Mouse (Mus musculus) hindbrain, postnatal 0 days (tissue): ENCODE data around the gene Ccl12. TPM values are rescaled to one million over a fixed set of nuclear protein-coding genes. Genes with fewer than 3 reads are reported as not detected.

Experiments
- ATAC-seq: fragments of 200-750 bp; cut with Nextera tagmentation; 2 replicates; pipeline ENCODE4 v1.8.0; 2017; ENCODE audit warnings: mild to moderate bottlenecking, moderate TSS enrichment, moderate library complexity
- DNase-seq: peaks from one replicate; pipeline ENCODE4 v3.0.0-alpha.2; 2015; ENCODE audit warnings: low spot score
- H3K27ac ChIP-seq: fragments of 300-500 bp; sonication (generic); 2 replicates; pipeline ENCODE4 v1.5.1; 2014; ENCODE audit warnings: mild to moderate bottlenecking
- H3K27me3 ChIP-seq: fragments of 300-500 bp; sonication (generic); 2 replicates; pipeline ENCODE4 v1.6.1; 2014; ENCODE audit warnings: low read length, mixed read lengths; ENCODE audit not compliant: insufficient read depth
- H3K36me3 ChIP-seq: fragments of 300-500 bp; sonication (generic); 2 replicates; pipeline ENCODE4 v1.6.1; 2014; ENCODE audit warnings: low read length, mixed read lengths; ENCODE audit not compliant: insufficient read depth
- H3K4me1 ChIP-seq: fragments of 300-500 bp; sonication (generic); 2 replicates; pipeline ENCODE4 v1.6.1; 2014; ENCODE audit warnings: antibody characterized with exemption, low read length, mixed read lengths; ENCODE audit not compliant: insufficient read depth
- H3K4me2 ChIP-seq: fragments of 300-500 bp; sonication (generic); 2 replicates; pipeline ENCODE4 v1.6.1; 2014; ENCODE audit warnings: low read depth, mild to moderate bottlenecking, low read length, moderate library complexity, mixed read lengths
- H3K4me3 ChIP-seq: fragments of 300-500 bp; sonication (generic); 2 replicates; pipeline ENCODE4 v1.5.1; 2014; ENCODE audit warnings: low read length
- H3K9ac ChIP-seq: fragments of 300-500 bp; sonication (generic); replicated peaks from 2 replicates; pipeline ENCODE4 v1.6.1; 2014; ENCODE audit warnings: mild to moderate bottlenecking, low read length, moderate library complexity, mixed read lengths
- H3K9me3 ChIP-seq: fragments of 300-500 bp; sonication (generic); 2 replicates; pipeline ENCODE4 v1.6.1; 2016; ENCODE audit warnings: low read length, mixed read lengths
- CTCF ChIP-seq: IDR thresholded peaks from 2 replicates; pipeline ENCODE4 v1.5.1; 2016; ENCODE audit warnings: antibody characterized with exemption, control low read depth, low read depth
- WGBS: fragments of 180-500 bp; shearing (Covaris S2); extraction: QIAGEN DNeasy Blood & Tissue Kit; methylation state at CpG from one replicate; pipeline ENCODE4 v1.1.7; 2014; 5-methylcytosine and 5-hydroxymethylcytosine counted together
- polyA plus RNA-seq: library from polyadenylated mRNA; unstranded; fragments of >200 nt; fragmentation: Nextera tagmentation; extraction: Ambion mirVana; gene quantifications from 2 replicates; pipeline ENCODE4 v1.2.1, GENCODE M21; 2015
- total RNA-seq: library from RNA; depleted of rRNA; stranded (reverse); fragments of >200 nt; gene quantifications from 2 replicates; pipeline ENCODE4 v1.2.3, GENCODE M21; 2014

Gene Ccl12
- total and polyA plus RNA-seq, 2 experiments from 2014 or later: 0.52 to 7.7 TPM

GRCm38 (mm10) chr11:82072374-82072773 is 29.3 kb upstream of the Ccl12 start:
- WGBS: 92% methylated on average over 1 of the region's 1 CpGs
- no peak overlapping the region for H3K4me2 ChIP-seq
- TF ChIP-seq CTCF: 0 out of 2 replicates have a peak, but pooled peaks have one; percentile 13
- H3K9me3 ChIP-seq: no peaks in the 10 kb centered on the region
- no peak overlapping the region for H3K27ac ChIP-seq
- ATAC-seq: no peak
- H3K4me3 ChIP-seq: no peak overlapping the region
- no peaks in the 10 kb centered on the region for H3K36me3 ChIP-seq
- H3K4me1 ChIP-seq: no peaks in the 10 kb centered on the region
- no peak overlapping the region for H3K9ac ChIP-seq
- no peaks in the 10 kb centered on the region for H3K27me3 ChIP-seq
- DNase-seq: no peak

GRCm38 (mm10) chr11:82072984-82073383 is 28.7 kb upstream of the Ccl12 start:
- no peak for TF ChIP-seq CTCF
- no peaks in the 10 kb centered on the region for H3K4me1 ChIP-seq
- DNase-seq (no peak), ATAC-seq (no peak)
- no peak overlapping the region for H3K4me3 ChIP-seq
- no peaks in the 10 kb centered on the region for H3K36me3 ChIP-seq
- no peak overlapping the region for H3K9ac ChIP-seq
- H3K4me2 ChIP-seq: no peak overlapping the region
- H3K27ac ChIP-seq: no peak overlapping the region
- no peaks in the 10 kb centered on the region for H3K27me3 ChIP-seq
- no peaks in the 10 kb centered on the region for H3K9me3 ChIP-seq
- WGBS: 77% methylated on average over 3 of the region's 3 CpGs

GRCm38 (mm10) chr11:82073686-82074085 is 28.0 kb upstream of the Ccl12 start:
- ATAC-seq: no peak
- no peaks in the 10 kb centered on the region for H3K27me3 ChIP-seq
- WGBS: 78% methylated on average over 3 of the region's 3 CpGs
- no peak overlapping the region for H3K27ac ChIP-seq
- H3K4me2 ChIP-seq: no peak overlapping the region
- DNase-seq: no peak
- no peak for TF ChIP-seq CTCF
- H3K9me3 ChIP-seq: no peaks in the 10 kb centered on the region
- H3K4me1 ChIP-seq: no peaks in the 10 kb centered on the region
- no peak overlapping the region for H3K4me3 ChIP-seq
- H3K9ac ChIP-seq: no peak overlapping the region
- no peaks in the 10 kb centered on the region for H3K36me3 ChIP-seq

GRCm38 (mm10) chr11:82077031-82077430 is 24.6 kb upstream of the Ccl12 start:
- Histone ChIP-seq H3K4me1 (no peaks in the 10 kb centered on the region), H3K36me3 (no peaks in the 10 kb centered on the region), H3K4me3 (no peak overlapping the region), H3K4me2 (no peak overlapping the region), H3K27ac (no peak overlapping the region), H3K9ac (no peak overlapping the region), H3K9me3 (no peaks in the 10 kb centered on the region), H3K27me3 (no peaks in the 10 kb centered on the region)
- DNase-seq: no peak
- WGBS: 80% methylated on average over 3 of the region's 3 CpGs
- no peak for TF ChIP-seq CTCF
- no peak for ATAC-seq

GRCm38 (mm10) chr11:82078136-82078730 is 23.4 kb upstream of the Ccl12 start:
- no peak for TF ChIP-seq CTCF

GRCm38 (mm10) chr11:82080865-82081264 is 20.8 kb upstream of the Ccl12 start:
- ATAC-seq: no peak
- TF ChIP-seq CTCF: no peak
- no peak for DNase-seq
- no peak overlapping the region for H3K9ac ChIP-seq
- no peak overlapping the region for H3K4me2 ChIP-seq
- 80% methylated on average over 3 of the region's 3 CpGs for WGBS
- H3K4me3 ChIP-seq: no peak overlapping the region
- no peaks in the 10 kb centered on the region for H3K36me3 ChIP-seq
- no peaks in the 10 kb centered on the region for H3K4me1 ChIP-seq
- H3K9me3 ChIP-seq: no peaks in the 10 kb centered on the region
- no peaks in the 10 kb centered on the region for H3K27me3 ChIP-seq
- no peak overlapping the region for H3K27ac ChIP-seq

More at GRCm38 (mm10) chr11:82078136-82078730, 23.4 kb upstream of the Ccl12 start:
- no peaks in the 10 kb centered on the region for H3K36me3 ChIP-seq
- ATAC-seq: no peak
- H3K27me3 ChIP-seq: no peaks in the 10 kb centered on the region
- DNase-seq: no peak
- no peak overlapping the region for H3K9ac ChIP-seq
- H3K4me3 ChIP-seq: no peak overlapping the region
- no peaks in the 10 kb centered on the region for H3K4me1 ChIP-seq
- no peaks in the 10 kb centered on the region for H3K9me3 ChIP-seq
- no peak overlapping the region for H3K4me2 ChIP-seq
- H3K27ac ChIP-seq: no peak overlapping the region

- Histone ChIP-seq H3K9ac (no peak overlapping the region), H3K4me2 (no peak overlapping the region), H3K4me3 (no peak overlapping the region), H3K9me3 (no peaks in the 10 kb centered on the region), H3K27me3 (no peaks in the 10 kb centered on the region), H3K4me1 (no peaks in the 10 kb centered on the region), H3K36me3 (no peaks in the 10 kb centered on the region), H3K27ac (no peak overlapping the region)
- DNase-seq: no peak
- 77% methylated on average over 3 of the region's 3 CpGs for WGBS
- TF ChIP-seq CTCF: no peak
- no peak for ATAC-seq
These were observed 17.3 kb upstream of the Ccl12 start for GRCm38 (mm10) chr11:82084360-82084759.
